In the genomic region with DNA sequence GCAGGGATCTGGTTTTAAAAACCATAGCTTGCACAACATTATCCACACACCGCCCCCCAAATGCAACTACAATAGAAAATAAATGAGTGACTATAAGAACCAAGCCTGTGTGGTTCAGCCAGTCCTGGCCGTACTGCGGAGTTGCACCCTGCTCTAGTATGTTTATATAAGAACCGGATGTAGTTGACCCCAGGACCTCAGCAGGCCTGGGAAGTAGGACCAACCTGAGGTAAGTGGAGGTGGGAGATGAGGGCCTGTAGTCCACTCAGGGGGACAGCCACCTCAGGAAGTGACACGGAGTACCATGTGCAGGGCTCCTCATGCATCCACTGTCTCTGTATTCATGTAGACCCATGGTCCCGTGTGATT, we compare ENCODE assay signal across 1 mouse cellular context.
TF ChIP-seq lines count a peak whose summit lies in the region.

No protein-coding gene starts in this region.

TF ChIP-seq in MEL, 35 proteins besides CTCF, POLR2A, EP300 and RAD21:
- TF ChIP-seq MAX (IDR thresholded peaks at IDR 0.05; ENCODE audit: low read length) (no peak), E2F4 (IDR thresholded peaks at IDR 0.05; ENCODE audit: borderline replicate concordance, low read depth, low read length) (no peak), ZMIZ1 (IDR thresholded peaks at IDR 0.05; ENCODE audit: low read depth, low read length) (no peak)
TF ChIP-seq in MEL: peak in this region for 0.
